ENCODE assay signal across 22 mouse cellular contexts in genomic region chr17:79901207-79901606, GRCm38 (mm10).
"Had no signal": no experiment of that assay in that cellular context is flagged by ENCODE, and none has a peak within 500 bp of the region (broad histone marks: within the 10 kb centered on the region; RNA-seq: fewer than 3 reads in every experiment).

No protein-coding gene starts in this region.

- H3K36me3 ChIP-seq: limb, embryonic 12.5 days; limb, embryonic 15.5 days; midbrain, embryonic 12.5 days; neural tube, embryonic 12.5 days; neural tube, embryonic 15.5 days had no signal

- ATAC-seq: liver, postnatal 0 days; lung, postnatal 0 days had no signal

- DNase-seq: kidney, adult 9 months; kidney, postnatal 10 days; kidney, postnatal 4 days; left cerebral cortex, postnatal 4 days; liver, postnatal 0 days; lung, embryonic 14.5 days; right cerebral cortex, adult 18-20 months; right cerebral cortex, postnatal 14 days; right cerebral cortex, postnatal 4 days; thymus, adult 2 months; thymus, postnatal 14 days; thymus, postnatal 4 days had no signal

- H3K9me3 ChIP-seq: limb, embryonic 12.5 days; limb, embryonic 15.5 days; midbrain, embryonic 12.5 days; neural tube, embryonic 12.5 days; neural tube, embryonic 15.5 days had no signal

- H3K4me2 ChIP-seq: limb, embryonic 12.5 days; limb, embryonic 15.5 days; liver, embryonic 11.5 days; lung, embryonic 14.5 days; midbrain, embryonic 12.5 days; neural tube, embryonic 12.5 days; neural tube, embryonic 15.5 days had no signal

- H3K9ac ChIP-seq: limb, embryonic 12.5 days; limb, embryonic 15.5 days; liver, embryonic 14.5 days; liver, postnatal 0 days; lung, embryonic 14.5 days; midbrain, embryonic 12.5 days; neural tube, embryonic 12.5 days; neural tube, embryonic 15.5 days had no signal

- H3K4me3 ChIP-seq: limb, embryonic 12.5 days; limb, embryonic 15.5 days; midbrain, embryonic 12.5 days; neural tube, embryonic 12.5 days; neural tube, embryonic 15.5 days had no signal

- H3K4me1 ChIP-seq: midbrain, embryonic 12.5 days had no signal

- H3K27me3 ChIP-seq: neural tube, embryonic 12.5 days had no signal

- H3K27ac ChIP-seq: limb, embryonic 12.5 days; limb, embryonic 15.5 days; liver, embryonic 14.5 days; macrophage; midbrain, embryonic 12.5 days; neural tube, embryonic 12.5 days; neural tube, embryonic 15.5 days; stomach, postnatal 0 days had no signal
